Mouse (Mus musculus): Measurements from ENCODE around the gene Wap. TPM values are rescaled to one million over a fixed set of nuclear protein-coding genes. Genes with fewer than 3 reads are reported as not detected.

The Wap gene
- polyA plus RNA-seq (2016; fragmentation: Nextera tagmentation; extraction: Ambion mirVana), result not detected in 2 replicates

DNA sequence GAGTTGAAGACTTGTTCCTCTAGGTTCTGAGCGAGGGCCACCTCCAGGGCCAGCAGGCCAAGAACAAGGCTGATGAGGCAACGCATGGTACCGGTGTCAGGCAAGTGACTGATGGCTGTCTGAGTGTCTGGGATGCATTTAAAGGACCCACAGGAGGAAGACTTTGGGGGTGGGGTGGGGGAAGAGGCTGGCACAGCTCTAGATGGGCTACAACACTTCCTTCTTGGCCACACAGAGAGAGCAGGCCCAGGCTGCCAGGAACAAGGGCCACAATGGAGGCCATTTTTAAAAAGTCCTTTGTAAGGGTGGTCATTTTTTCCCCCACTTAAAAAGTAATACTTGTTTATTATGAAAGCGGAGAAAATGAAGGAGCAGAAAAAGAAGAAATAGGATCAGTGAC lies at the start of gene Wap:
Gene Wap (minus strand): TSS at position 101 of the 400 bp plus-strand sequence.
- no peak for DNase-seq (ENCODE audit: low spot score)
- Histone ChIP-seq H3K27ac (replicated peaks) (no peak within 1 kb of the TSS), H3K4me1 (no peaks in the 10 kb centered on the region), H3K4me3 (no peak within 1 kb of the TSS), H3K36me3 (no peaks in the 10 kb centered on the region), H3K27me3 (ENCODE audit: low read depth, poor library complexity, severe bottlenecking) (no peaks in the 10 kb centered on the region), H3K9me3 (replicated peaks) (no peaks in the 10 kb centered on the region)
- WGBS, result 90% methylated on average over 4 of the region's 4 CpGs

DNA sequence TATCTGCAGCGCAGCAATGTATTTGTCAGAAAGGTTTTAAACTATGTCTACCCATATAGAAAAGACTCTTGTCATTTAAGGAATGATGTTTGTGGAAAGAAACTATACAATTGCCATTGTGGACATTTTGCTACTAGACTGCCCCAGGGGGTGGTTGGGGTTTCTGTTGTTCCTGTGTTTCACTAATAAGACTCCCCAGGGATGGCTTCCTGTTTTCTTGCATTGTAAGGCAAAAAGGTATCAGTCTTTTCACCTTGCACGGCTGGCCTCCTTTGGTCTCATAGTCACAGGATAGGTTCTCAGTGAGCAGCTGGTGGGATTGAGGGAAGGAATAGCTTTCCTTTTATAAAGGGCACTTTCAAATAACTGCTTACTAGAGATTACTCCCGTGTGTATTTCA lies 46.3 kb upstream of the Wap start:
- H3K4me3 ChIP-seq, result no peak overlapping the region
- no peak overlapping the region for H3K27ac ChIP-seq (replicated peaks)
- DNase-seq (ENCODE audit: low spot score), result no peak
- 61% methylated on average over 3 of the region's 3 CpGs for WGBS
- H3K27me3 ChIP-seq (ENCODE audit: low read depth, poor library complexity, severe bottlenecking), result no peaks in the 10 kb centered on the region
- no peaks in the 10 kb centered on the region for H3K9me3 ChIP-seq (replicated peaks)
- H3K4me1 ChIP-seq, result peaks cover 4% of the 10 kb centered on the region
- H3K36me3 ChIP-seq, result no peaks in the 10 kb centered on the region

DNA sequence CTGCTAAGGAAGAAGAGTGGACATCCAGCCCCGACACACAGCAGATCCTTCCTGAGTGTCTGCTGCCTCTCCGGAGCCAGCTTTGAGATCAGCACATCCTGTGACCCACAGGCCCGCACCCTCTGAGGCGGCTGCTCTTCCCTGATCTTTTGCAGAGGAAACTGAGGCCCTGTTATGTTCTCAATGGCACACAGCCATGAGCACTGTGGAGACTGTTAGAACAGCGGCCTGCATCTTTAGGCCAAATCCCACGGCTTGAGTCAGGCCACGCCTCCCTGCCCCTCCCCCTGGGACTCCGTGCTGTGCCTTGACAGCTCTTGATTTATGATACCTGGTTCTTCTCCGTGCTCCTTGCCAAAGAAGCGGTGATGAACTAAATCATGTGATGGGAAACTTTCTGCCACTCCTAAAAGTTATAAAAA lies 42.0 kb upstream of the Wap start:
- Histone ChIP-seq H3K9me3 (replicated peaks) (no peaks in the 10 kb centered on the region), H3K27ac (replicated peaks) (no peak overlapping the region; the same call in 1 of the 2 replicates), H3K4me1 (peaks cover 12% of the 10 kb centered on the region), H3K4me3 (no peak overlapping the region), H3K27me3 (ENCODE audit: low read depth, poor library complexity, severe bottlenecking) (no peaks in the 10 kb centered on the region), H3K36me3 (no peaks in the 10 kb centered on the region)
- 51% methylated on average over 10 of the region's 10 CpGs for WGBS
- DNase-seq (ENCODE audit: low spot score), result no peak

DNA sequence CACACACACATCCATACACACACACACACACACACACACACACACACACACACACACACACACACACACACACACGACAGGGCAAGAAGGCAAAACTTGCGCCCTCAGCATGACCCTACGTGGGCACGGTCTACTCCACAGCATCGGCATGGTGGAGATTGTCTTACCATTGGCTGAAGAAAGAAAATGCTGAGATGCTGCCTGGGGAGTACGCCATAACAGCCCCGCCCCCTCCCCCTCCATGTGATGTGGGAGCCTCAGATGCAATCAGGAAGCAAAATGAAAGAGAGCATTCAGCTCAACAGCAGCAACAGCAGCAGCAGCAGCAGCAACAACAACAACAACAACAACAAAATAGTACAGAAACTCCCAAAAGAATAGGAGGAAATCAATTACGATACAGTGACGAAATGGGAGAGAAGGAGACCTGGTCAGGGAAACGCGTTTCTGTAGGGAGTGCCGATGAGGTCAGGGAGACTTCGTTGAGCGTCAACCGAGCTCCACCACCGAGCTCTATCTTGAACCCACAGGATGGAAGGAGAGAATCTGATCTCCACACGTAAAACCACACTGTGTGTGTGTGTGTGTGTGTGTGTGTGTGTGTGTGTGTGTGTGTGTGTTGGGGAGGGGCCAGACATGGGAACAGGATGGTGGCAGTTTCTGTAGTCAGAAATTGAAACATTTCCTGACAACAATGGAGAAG lies 41.4 kb upstream of the Wap start:
- Histone ChIP-seq H3K9me3 (replicated peaks) (no peaks in the 10 kb centered on the region), H3K27me3 (ENCODE audit: low read depth, poor library complexity, severe bottlenecking) (no peaks in the 10 kb centered on the region), H3K4me3 (no peak overlapping the region), H3K36me3 (no peaks in the 10 kb centered on the region), H3K27ac (replicated peaks) (no peak overlapping the region; the same call in 1 of the 2 replicates), H3K4me1 (peaks cover 12% of the 10 kb centered on the region)
- 79% methylated on average over 17 of the region's 17 CpGs for WGBS
- DNase-seq (ENCODE audit: low spot score), result no peak

GRCm38 (mm10) chr11:6677530-6677929 lies 39.1 kb upstream of the Wap start:
- WGBS, result 14% methylated on average over 7 of the region's 7 CpGs
- peaks cover 12% of the 10 kb centered on the region for H3K4me1 ChIP-seq
- no peak overlapping the region for H3K27ac ChIP-seq (replicated peaks)
- peak; percentile 40 for DNase-seq (ENCODE audit: low spot score)
- no peaks in the 10 kb centered on the region for H3K27me3 ChIP-seq (ENCODE audit: low read depth, poor library complexity, severe bottlenecking)
- no peaks in the 10 kb centered on the region for H3K36me3 ChIP-seq
- no peak overlapping the region for H3K4me3 ChIP-seq
- no peaks in the 10 kb centered on the region for H3K9me3 ChIP-seq (replicated peaks)

DNA sequence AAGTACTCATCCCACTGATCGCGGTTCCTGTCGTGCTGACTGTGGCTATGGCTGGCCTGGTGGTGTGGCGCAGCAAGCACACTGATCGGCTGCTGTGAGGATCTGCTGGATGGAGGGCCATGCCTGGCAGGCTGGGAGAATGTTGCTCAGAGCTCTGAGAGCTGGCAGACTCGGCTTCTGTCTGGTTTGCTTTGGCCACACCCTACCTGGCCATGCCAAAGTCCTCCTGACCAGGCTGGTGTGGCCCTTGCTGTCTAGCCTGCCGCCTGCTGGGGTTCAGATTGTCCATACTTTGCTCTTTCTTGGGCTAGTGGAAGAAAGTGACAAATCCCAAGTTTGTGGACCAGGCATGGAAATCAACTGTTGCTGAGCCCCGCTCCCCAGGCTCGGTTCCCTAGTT lies 38.2 kb upstream of the Wap start:
- peaks cover 12% of the 10 kb centered on the region for H3K4me1 ChIP-seq
- no peaks in the 10 kb centered on the region for H3K27me3 ChIP-seq (ENCODE audit: low read depth, poor library complexity, severe bottlenecking)
- no peaks in the 10 kb centered on the region for H3K9me3 ChIP-seq (replicated peaks)
- WGBS, result 87% methylated on average over 9 of the region's 9 CpGs
- DNase-seq (ENCODE audit: low spot score), result no peak
- H3K36me3 ChIP-seq, result no peaks in the 10 kb centered on the region
- H3K4me3 ChIP-seq, result no peak overlapping the region
- no peak overlapping the region for H3K27ac ChIP-seq (replicated peaks)

DNA sequence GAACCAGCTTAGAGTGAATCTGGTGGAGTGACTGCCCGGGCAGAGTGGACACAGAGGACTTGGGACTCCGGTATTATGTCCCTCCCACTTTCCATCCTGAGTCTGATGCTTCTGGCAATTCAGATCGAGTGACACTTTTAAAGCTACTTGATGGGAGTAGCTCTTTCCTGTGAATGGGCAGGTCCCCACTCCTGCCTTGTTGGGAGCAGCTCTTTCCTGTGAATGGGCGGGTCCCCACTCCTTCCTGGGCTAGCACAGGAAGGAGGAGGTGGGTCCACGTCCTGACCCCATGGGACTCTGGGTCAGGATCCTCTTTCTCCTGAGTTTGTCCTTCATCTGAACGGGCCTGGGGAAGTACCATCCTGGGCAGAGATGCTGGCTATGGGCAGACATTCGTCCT lies 37.0 kb upstream of the Wap start:
- no peaks in the 10 kb centered on the region for H3K9me3 ChIP-seq (replicated peaks)
- DNase-seq (ENCODE audit: low spot score), result no peak
- no peak overlapping the region for H3K27ac ChIP-seq (replicated peaks)
- H3K36me3 ChIP-seq, result no peaks in the 10 kb centered on the region
- H3K4me1 ChIP-seq, result peaks cover 10% of the 10 kb centered on the region
- WGBS, result 79% methylated on average over 7 of the region's 7 CpGs
- H3K4me3 ChIP-seq, result no peak overlapping the region
- H3K27me3 ChIP-seq (ENCODE audit: low read depth, poor library complexity, severe bottlenecking), result no peaks in the 10 kb centered on the region; the same call in 1 of the 2 replicates

- Histone ChIP-seq H3K9me3 (replicated peaks) (no peaks in the 10 kb centered on the region), H3K4me3 (no peak overlapping the region), H3K27me3 (ENCODE audit: low read depth, poor library complexity, severe bottlenecking) (no peaks in the 10 kb centered on the region; the same call in 1 of the 2 replicates), H3K4me1 (peaks cover 12% of the 10 kb centered on the region; the same call in 1 of the 2 replicates), H3K36me3 (no peaks in the 10 kb centered on the region), H3K27ac (replicated peaks) (no peak overlapping the region)
- 89% methylated on average over 9 of the region's 9 CpGs for WGBS
- no peak for DNase-seq (ENCODE audit: low spot score)
Measured at GRCm38 (mm10) chr11:6674701-6675100, 36.3 kb upstream of the Wap start.

GRCm38 (mm10) chr11:6670826-6671225 lies 32.4 kb upstream of the Wap start:
- Histone ChIP-seq H3K36me3 (no peaks in the 10 kb centered on the region), H3K4me3 (no peak overlapping the region), H3K4me1 (peaks cover 10% of the 10 kb centered on the region), H3K27ac (replicated peaks) (no peak overlapping the region), H3K9me3 (replicated peaks) (no peaks in the 10 kb centered on the region), H3K27me3 (ENCODE audit: low read depth, poor library complexity, severe bottlenecking) (no peaks in the 10 kb centered on the region; the same call in 1 of the 2 replicates)
- no peak for DNase-seq (ENCODE audit: low spot score)
- WGBS, result 88% methylated on average over 4 of the region's 4 CpGs

DNA sequence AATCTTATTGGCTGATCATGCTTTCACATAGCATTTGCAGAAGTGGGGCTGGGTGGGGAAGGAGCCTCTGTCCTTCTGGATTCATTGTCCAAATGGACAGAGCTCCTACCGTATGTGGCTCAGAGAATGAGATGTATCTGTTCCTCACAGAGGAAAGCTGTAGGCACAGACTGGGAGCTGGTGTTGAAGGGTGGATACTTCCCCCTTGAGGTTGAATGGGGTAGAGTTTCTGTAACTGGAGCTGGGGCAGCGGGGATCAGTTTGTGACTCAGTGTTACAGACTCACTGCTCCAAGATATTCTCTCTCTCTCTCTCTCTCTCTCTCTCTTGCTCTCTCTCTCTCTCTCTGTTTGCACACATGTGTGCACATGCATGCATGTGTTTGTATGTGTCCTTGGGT lies 31.6 kb upstream of the Wap start:
- WGBS, result 45% methylated on average over 2 of the region's 2 CpGs
- Histone ChIP-seq H3K9me3 (replicated peaks) (no peaks in the 10 kb centered on the region), H3K36me3 (no peaks in the 10 kb centered on the region), H3K27me3 (ENCODE audit: low read depth, poor library complexity, severe bottlenecking) (no peaks in the 10 kb centered on the region; the same call in 1 of the 2 replicates), H3K4me3 (no peak overlapping the region), H3K27ac (replicated peaks) (no peak overlapping the region), H3K4me1 (peaks cover 10% of the 10 kb centered on the region)
- no peak for DNase-seq (ENCODE audit: low spot score)

DNA sequence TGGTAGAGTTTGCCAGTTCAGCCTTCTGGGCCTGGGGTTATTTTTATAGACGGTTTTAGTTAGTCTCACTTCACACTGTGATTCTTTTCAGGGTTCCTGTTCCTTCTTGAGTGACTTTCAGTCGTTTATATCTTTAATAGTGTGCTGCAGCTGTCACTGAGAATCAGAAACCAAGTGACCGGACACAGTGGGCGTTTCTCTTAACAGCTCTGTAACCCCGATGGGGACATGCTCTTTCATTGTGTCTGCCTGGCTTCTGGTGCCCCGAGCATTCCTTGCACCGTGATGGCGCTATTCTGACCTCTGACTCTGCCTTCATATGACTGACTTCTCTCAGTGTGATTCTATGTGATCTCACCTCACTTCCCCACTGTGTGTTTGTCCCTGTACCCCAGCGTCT lies 30.6 kb upstream of the Wap start:
- no peak for DNase-seq (ENCODE audit: low spot score)
- Histone ChIP-seq H3K4me1 (peaks cover 10% of the 10 kb centered on the region), H3K9me3 (replicated peaks) (no peaks in the 10 kb centered on the region), H3K36me3 (no peaks in the 10 kb centered on the region), H3K27me3 (ENCODE audit: low read depth, poor library complexity, severe bottlenecking) (no peaks in the 10 kb centered on the region; the same call in 1 of the 2 replicates), H3K27ac (replicated peaks) (no peak overlapping the region), H3K4me3 (no peak overlapping the region)
- WGBS, result 51% methylated on average over 9 of the region's 9 CpGs

DNA sequence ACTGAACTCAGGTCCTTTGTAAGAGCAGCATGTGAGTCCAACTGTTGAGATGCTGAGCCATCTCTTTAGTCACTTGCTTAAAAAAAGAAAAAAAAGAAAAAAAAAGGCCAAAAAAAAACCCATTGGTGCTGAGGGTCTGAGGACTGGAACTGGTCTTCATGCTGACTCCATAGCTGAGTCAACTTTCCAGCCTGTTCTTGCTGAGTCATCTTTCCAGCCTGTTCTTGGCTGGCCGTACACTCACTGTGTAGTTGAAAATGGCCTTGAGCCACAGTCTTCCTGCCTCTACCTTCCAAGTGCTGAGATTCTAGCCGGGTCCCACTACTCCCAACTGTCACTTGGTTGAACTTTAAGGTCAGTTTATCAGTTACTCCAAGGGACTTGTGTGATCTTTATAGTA lies 28.2 kb upstream of the Wap start:
- 92% methylated on average over 2 of the region's 2 CpGs for whole genome bisulfite sequencing
- peaks cover 12% of the 10 kb centered on the region for H3K4me1 ChIP-seq

DNA sequence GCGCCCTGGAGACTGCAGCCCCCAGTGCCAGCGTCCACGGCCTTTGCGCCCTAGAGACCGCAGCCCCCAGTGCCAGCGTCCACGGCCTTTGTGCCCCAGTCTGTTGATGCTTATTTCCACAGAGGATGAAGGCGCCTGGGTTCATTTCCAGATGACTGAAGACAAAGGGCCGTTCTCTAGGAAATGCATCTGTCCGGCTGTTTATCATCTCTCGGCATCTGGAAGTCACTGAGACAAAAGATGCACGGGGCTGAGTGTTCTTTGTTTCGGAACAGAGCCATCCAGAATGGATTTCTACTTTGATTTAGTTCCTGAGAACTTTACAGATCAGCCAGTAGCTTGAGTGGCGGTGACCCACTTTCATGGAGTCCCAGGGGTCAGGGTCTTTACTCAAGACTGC lies 22.8 kb upstream of the Wap start:
- no peaks in the 10 kb centered on the region for H3K36me3 ChIP-seq
- 76% methylated on average over 14 of the region's 14 CpGs for WGBS
- no peak for DNase-seq (ENCODE audit: low spot score)
- H3K9me3 ChIP-seq (replicated peaks), result no peaks in the 10 kb centered on the region
- no peak overlapping the region for H3K27ac ChIP-seq (replicated peaks)
- peaks cover 30% of the 10 kb centered on the region for H3K4me1 ChIP-seq
- no peak overlapping the region for H3K4me3 ChIP-seq
- H3K27me3 ChIP-seq (ENCODE audit: low read depth, poor library complexity, severe bottlenecking), result peaks cover 18% of the 10 kb centered on the region

More for the DNA sequence above, 28.2 kb upstream of the Wap start:
- H3K4me3 ChIP-seq, result no peak overlapping the region
- no peaks in the 10 kb centered on the region for H3K9me3 ChIP-seq (replicated peaks)
- H3K36me3 ChIP-seq, result no peaks in the 10 kb centered on the region
- H3K27me3 ChIP-seq (ENCODE audit: low read depth, poor library complexity, severe bottlenecking), result no peaks in the 10 kb centered on the region; the same call in 1 of the 2 replicates
- H3K27ac ChIP-seq (replicated peaks), result no peak overlapping the region
- no peak for DNase-seq (ENCODE audit: low spot score)

All from midbrain, embryonic 10.5 days (tissue).